Mouse (Mus musculus) midbrain, embryonic 13.5 days (tissue): ENCODE results near the gene Nr1d2. TPM values are rescaled to one million over a fixed set of nuclear protein-coding genes. Genes with fewer than 3 reads are reported as not detected.
"Not testable (repeated sequence)": the region's sequence is repeated elsewhere in the genome, so short reads cannot be mapped to it uniquely, and the experiment has no call there.

Experiments
- ATAC-seq: fragments of 200-750 bp; cut with Nextera tagmentation; 2 replicates; pipeline ENCODE4 v1.8.0; 2017; ENCODE audit warnings: mild to moderate bottlenecking, moderate TSS enrichment, moderate library complexity
- H3K27ac ChIP-seq: fragments of 300-500 bp; sonication (generic); 2 replicates; pipeline ENCODE4 v1.5.1; 2015; ENCODE audit warnings: inconsistent platforms, mild to moderate bottlenecking, moderate library complexity
- H3K27me3 ChIP-seq: fragments of 300-500 bp; sonication (generic); 2 replicates; pipeline ENCODE4 v1.6.1; 2015; ENCODE audit warnings: mild to moderate bottlenecking, inconsistent platforms
- H3K36me3 ChIP-seq: fragments of 300-500 bp; sonication (generic); 2 replicates; pipeline ENCODE4 v1.6.1; 2015; ENCODE audit warnings: mild to moderate bottlenecking, inconsistent platforms
- H3K4me1 ChIP-seq: fragments of 300-500 bp; sonication (generic); replicated peaks from 2 replicates; pipeline ENCODE4 v1.6.1; 2015; ENCODE audit warnings: inconsistent platforms
- H3K4me2 ChIP-seq: fragments of 300-500 bp; sonication (generic); replicated peaks from 2 replicates; pipeline ENCODE4 v1.6.1; 2015; ENCODE audit warnings: moderate library complexity, mild to moderate bottlenecking, inconsistent platforms
- H3K4me3 ChIP-seq: fragments of 300-500 bp; sonication (generic); replicated peaks from 2 replicates; pipeline ENCODE4 v1.5.1; 2015; ENCODE audit warnings: mild to moderate bottlenecking, inconsistent platforms
- H3K9ac ChIP-seq: fragments of 300-500 bp; sonication (generic); replicated peaks from 2 replicates; pipeline ENCODE4 v1.6.1; 2015; ENCODE audit warnings: mild to moderate bottlenecking, inconsistent platforms
- H3K9me3 ChIP-seq: fragments of 300-500 bp; sonication (generic); 2 replicates; pipeline ENCODE4 v1.6.1; 2016; ENCODE audit warnings: mild to moderate bottlenecking, inconsistent platforms
- WGBS: fragments of 180-500 bp; shearing (Covaris S2); methylation state at CpG from one replicate; pipeline ENCODE4 v1.1.7; 2015; 5-methylcytosine and 5-hydroxymethylcytosine counted together
- polyA plus RNA-seq: library from polyadenylated mRNA; unstranded; fragments of >200 nt; fragmentation: Nextera tagmentation; extraction: Ambion mirVana; gene quantifications from 2 replicates; pipeline ENCODE4 v1.2.1, GENCODE M21; 2015

Nr1d2 gene
- polyA plus RNA-seq, 1 experiment from 2014 or later, result 5.1 TPM

- not testable (repeated sequence) for H3K9me3 ChIP-seq, H3K36me3 ChIP-seq, H3K4me1 ChIP-seq, H3K9ac ChIP-seq, H3K27me3 ChIP-seq, ATAC-seq, H3K4me3 ChIP-seq, H3K27ac ChIP-seq
- peak overlapping the region; percentile 25; the same call in 1 of the 2 replicates for H3K4me2 ChIP-seq
- WGBS, result 50% methylated on average over 11 of the region's 11 CpGs
Measured at GRCm38 (mm10) chr14:18226181-18226580, 12.7 kb downstream of the Nr1d2 start.

- not testable (repeated sequence) for ATAC-seq, H3K27me3 ChIP-seq, H3K4me1 ChIP-seq, H3K4me3 ChIP-seq, H3K27ac ChIP-seq, H3K36me3 ChIP-seq, H3K9me3 ChIP-seq, H3K4me2 ChIP-seq, H3K9ac ChIP-seq
- 95% methylated on average over 11 of the region's 11 CpGs for WGBS
Measured at GRCm38 (mm10) chr14:18225431-18225830, 13.5 kb downstream of the Nr1d2 start.

- H3K27ac ChIP-seq, result no peak overlapping the region
- H3K9ac ChIP-seq, result no peak overlapping the region
- no peaks in the 10 kb centered on the region for H3K9me3 ChIP-seq
- WGBS, result 94% methylated on average over 6 of the region's 6 CpGs
- H3K4me3 ChIP-seq, result no peak overlapping the region
- no peaks in the 10 kb centered on the region for H3K36me3 ChIP-seq
- H3K27me3 ChIP-seq, result no peaks in the 10 kb centered on the region
- ATAC-seq, result no peak
- H3K4me1 ChIP-seq, result 0 out of 2 replicates have a peak, but pooled peaks cover 5% of the 10 kb centered on the region
- no peak overlapping the region for H3K4me2 ChIP-seq
Measured at GRCm38 (mm10) chr14:18221977-18222376, 16.9 kb downstream of the Nr1d2 start.

- no peak overlapping the region for H3K9ac ChIP-seq
- no peak overlapping the region for H3K4me3 ChIP-seq
- H3K4me2 ChIP-seq, result no peak overlapping the region
- H3K36me3 ChIP-seq, result no peaks in the 10 kb centered on the region
- WGBS, result 94% methylated on average over 1 of the region's 1 CpGs
- no peaks in the 10 kb centered on the region for H3K9me3 ChIP-seq
- no peak overlapping the region for H3K27ac ChIP-seq
- ATAC-seq, result no peak
- H3K27me3 ChIP-seq, result no peaks in the 10 kb centered on the region
- no peaks in the 10 kb centered on the region for H3K4me1 ChIP-seq
Measured at GRCm38 (mm10) chr14:18217158-18217557, 21.8 kb downstream of the Nr1d2 start.

- Histone ChIP-seq H3K4me3 (no peak overlapping the region), H3K9ac (no peak overlapping the region), H3K36me3 (no peaks in the 10 kb centered on the region), H3K27me3 (no peaks in the 10 kb centered on the region), H3K4me2 (no peak overlapping the region), H3K9me3 (no peaks in the 10 kb centered on the region), H3K4me1 (no peaks in the 10 kb centered on the region), H3K27ac (no peak overlapping the region)
- no peak for ATAC-seq
- 92% methylated on average over 6 of the region's 6 CpGs for WGBS
Measured at GRCm38 (mm10) chr14:18216428-18216827, 22.5 kb downstream of the Nr1d2 start.

- Histone ChIP-seq H3K36me3 (no peaks in the 10 kb centered on the region), H3K4me3 (no peak overlapping the region), H3K27ac (no peak overlapping the region), H3K4me2 (no peak overlapping the region), H3K4me1 (no peaks in the 10 kb centered on the region), H3K9me3 (no peaks in the 10 kb centered on the region), H3K9ac (no peak overlapping the region), H3K27me3 (no peaks in the 10 kb centered on the region)
- WGBS, result 86% methylated on average over 3 of the region's 3 CpGs
- ATAC-seq, result peak; percentile 74
Measured at GRCm38 (mm10) chr14:18210795-18211194, 28.1 kb downstream of the Nr1d2 start.

GRCm38 (mm10) chr14:18204315-18204714 is 34.6 kb downstream of the Nr1d2 start:
- not testable (repeated sequence) for H3K9me3 ChIP-seq, H3K27ac ChIP-seq, H3K4me2 ChIP-seq, H3K4me3 ChIP-seq, H3K9ac ChIP-seq, H3K36me3 ChIP-seq, H3K27me3 ChIP-seq, H3K4me1 ChIP-seq, ATAC-seq
- 91% methylated on average over 1 of the region's 1 CpGs for WGBS

- H3K4me2 ChIP-seq, result no peak overlapping the region
- H3K36me3 ChIP-seq, result no peaks in the 10 kb centered on the region
- H3K9me3 ChIP-seq, result no peaks in the 10 kb centered on the region
- H3K4me3 ChIP-seq, result no peak overlapping the region
- 93% methylated on average over 5 of the region's 5 CpGs for WGBS
- no peak for ATAC-seq
- no peak overlapping the region for H3K27ac ChIP-seq
- H3K9ac ChIP-seq, result no peak overlapping the region
- no peaks in the 10 kb centered on the region for H3K4me1 ChIP-seq
- H3K27me3 ChIP-seq, result no peaks in the 10 kb centered on the region
Measured at GRCm38 (mm10) chr14:18201413-18201812, 37.5 kb downstream of the Nr1d2 start.

GRCm38 (mm10) chr14:18186883-18187417 is 52.0 kb downstream of the Nr1d2 start:
- no peak for ATAC-seq
- H3K27ac ChIP-seq, result no peak overlapping the region
- no peak overlapping the region for H3K4me2 ChIP-seq
- H3K36me3 ChIP-seq, result no peaks in the 10 kb centered on the region
- no peaks in the 10 kb centered on the region for H3K4me1 ChIP-seq
- H3K27me3 ChIP-seq, result no peaks in the 10 kb centered on the region
- no peak overlapping the region for H3K4me3 ChIP-seq
- WGBS, result 50% methylated on average over 9 of the region's 9 CpGs
- no peak overlapping the region for H3K9ac ChIP-seq
- no peaks in the 10 kb centered on the region for H3K9me3 ChIP-seq

GRCm38 (mm10) chr14:18177531-18177930 is 61.4 kb downstream of the Nr1d2 start:
- H3K27me3 ChIP-seq, H3K4me2 ChIP-seq, H3K4me3 ChIP-seq, H3K27ac ChIP-seq, ATAC-seq, H3K9ac ChIP-seq, H3K4me1 ChIP-seq, H3K36me3 ChIP-seq, H3K9me3 ChIP-seq: not testable (repeated sequence)
- WGBS, result 78% methylated on average over 2 of the region's 2 CpGs

GRCm38 (mm10) chr14:18167597-18167996 is 71.3 kb downstream of the Nr1d2 start:
- no peak overlapping the region for H3K9ac ChIP-seq
- no peak overlapping the region for H3K27ac ChIP-seq
- no peaks in the 10 kb centered on the region for H3K36me3 ChIP-seq
- H3K4me1 ChIP-seq, result no peaks in the 10 kb centered on the region
- no peak for ATAC-seq
- no peaks in the 10 kb centered on the region for H3K27me3 ChIP-seq
- H3K4me3 ChIP-seq, result no peak overlapping the region
- H3K9me3 ChIP-seq, result no peaks in the 10 kb centered on the region
- 90% methylated on average over 3 of the region's 3 CpGs for WGBS
- H3K4me2 ChIP-seq, result no peak overlapping the region

- Histone ChIP-seq H3K9ac (no peak overlapping the region), H3K4me2 (no peak overlapping the region), H3K4me3 (no peak overlapping the region), H3K9me3 (no peaks in the 10 kb centered on the region), H3K36me3 (no peaks in the 10 kb centered on the region), H3K4me1 (no peaks in the 10 kb centered on the region), H3K27me3 (no peaks in the 10 kb centered on the region), H3K27ac (no peak overlapping the region)
- no peak for ATAC-seq
Measured at GRCm38 (mm10) chr14:18167041-18167440, 71.9 kb downstream of the Nr1d2 start.
